Mouse (Mus musculus) left cerebral cortex, postnatal 4 days (tissue): ENCODE data around the gene Vps8. TPM values are rescaled to one million over a fixed set of nuclear protein-coding genes. Genes with fewer than 3 reads are reported as not detected.
A peak's percentile ranks its signal among the peaks of the same experiment; 100 is the strongest.

Source experiments
- DNase-seq: peaks from one replicate; pipeline ENCODE4 v3.0.0-alpha.2; 2022
- intact Hi-C: fragments of 180-260 bp; cut with DNase I; formaldehyde crosslinking; loops from one replicate; pipeline ENCODE4 v1.15.1; 2025
- total RNA-seq, 2 experiments: library from RNA; stranded (reverse); gene quantifications; 2 replicates each; pipeline ENCODE4 v1.2.3; 2021

Vps8 gene
- total RNA-seq, 2 experiments from 2014 or later, result 58.6 to 70.0 TPM

GRCm38 (mm10) chr16:21465868-21466267 lies 43.0 kb downstream of the Vps8 start:
- intact Hi-C loops, result no loop called here

GRCm38 (mm10) chr16:21470416-21470815 lies 47.5 kb downstream of the Vps8 start:
- intact Hi-C loops, result no loop called here
- DNase-seq, result peak; percentile 12

More at GRCm38 (mm10) chr16:21465868-21466267, 43.0 kb downstream of the Vps8 start:
- DNase-seq, result no peak

- intact Hi-C loops, result no loop called here
- no peak for DNase-seq
Observed at GRCm38 (mm10) chr16:21477074-21477473, 54.2 kb downstream of the Vps8 start.

GRCm38 (mm10) chr16:21478376-21478775 lies 55.5 kb downstream of the Vps8 start:
- intact Hi-C loops, result no loop called here
- no peak for DNase-seq

GRCm38 (mm10) chr16:21483803-21484202 lies 60.9 kb downstream of the Vps8 start:
- peak; percentile 33 for DNase-seq
- intact Hi-C loops, result loop anchor here (10.0 kb wide), 1 partner anchor 331 kb away; no protein-coding TSS in a partner anchor

GRCm38 (mm10) chr16:21485716-21486115 lies 62.8 kb downstream of the Vps8 start:
- intact Hi-C loops, result loop anchor here (5.0 to 10.0 kb wide), 2 partner anchors 242 to 329 kb away; no protein-coding TSS in a partner anchor
- no peak for DNase-seq

GRCm38 (mm10) chr16:21488413-21488812 lies 65.5 kb downstream of the Vps8 start:
- DNase-seq, result peak; percentile 53
- intact Hi-C loops, result loop anchor here (5.0 to 10.0 kb wide), 2 partner anchors 239 to 326 kb away; no protein-coding TSS in a partner anchor

- DNase-seq, result no peak
- intact Hi-C loops, result no loop called here
Observed at GRCm38 (mm10) chr16:21492346-21492745, 69.4 kb downstream of the Vps8 start.

- no peak for DNase-seq
- intact Hi-C loops, result no loop called here
Observed at GRCm38 (mm10) chr16:21492894-21493293, 70.0 kb downstream of the Vps8 start.

- intact Hi-C loops, result no loop called here
- DNase-seq, result no peak
Observed at GRCm38 (mm10) chr16:21494681-21495080, 71.8 kb downstream of the Vps8 start.

- intact Hi-C loops, result no loop called here
Observed at GRCm38 (mm10) chr16:21496799-21497198, 73.9 kb downstream of the Vps8 start.

GRCm38 (mm10) chr16:21497627-21498026 lies 74.7 kb downstream of the Vps8 start:
- intact Hi-C loops, result no loop called here
- no peak for DNase-seq

More at GRCm38 (mm10) chr16:21496799-21497198, 73.9 kb downstream of the Vps8 start:
- DNase-seq, result no peak

GRCm38 (mm10) chr16:21498984-21499383 lies 76.1 kb downstream of the Vps8 start:
- DNase-seq, result no peak
- intact Hi-C loops, result no loop called here

- intact Hi-C loops, result no loop called here
- DNase-seq, result no peak
Observed at GRCm38 (mm10) chr16:21499656-21500055, 76.7 kb downstream of the Vps8 start.

- intact Hi-C loops, result no loop called here
- DNase-seq, result no peak
Observed at GRCm38 (mm10) chr16:21518833-21519232, 95.9 kb downstream of the Vps8 start.

- DNase-seq, result no peak
- intact Hi-C loops, result no loop called here
Observed at GRCm38 (mm10) chr16:21519785-21520184, 96.9 kb downstream of the Vps8 start.

- intact Hi-C loops, result no loop called here
- DNase-seq, result no peak
Observed at GRCm38 (mm10) chr16:21523738-21524137, 100.8 kb downstream of the Vps8 start.

- intact Hi-C loops, result no loop called here
- DNase-seq, result no peak
Observed at GRCm38 (mm10) chr16:21525376-21525775, 102.5 kb downstream of the Vps8 start.

- intact Hi-C loops, result no loop called here
Observed at GRCm38 (mm10) chr16:21527271-21528007, 104.5 kb downstream of the Vps8 start.

GRCm38 (mm10) chr16:21533503-21533902 lies 110.6 kb downstream of the Vps8 start:
- intact Hi-C loops, result no loop called here
- no peak for DNase-seq

More at GRCm38 (mm10) chr16:21527271-21528007, 104.5 kb downstream of the Vps8 start:
- no peak for DNase-seq

- intact Hi-C loops, result no loop called here
- DNase-seq, result no peak
Observed at GRCm38 (mm10) chr16:21536240-21537005, 113.5 kb downstream of the Vps8 start.

GRCm38 (mm10) chr16:21537312-21537711 lies 114.4 kb downstream of the Vps8 start:
- no peak for DNase-seq
- intact Hi-C loops, result no loop called here
